Mouse (Mus musculus) embryonic facial prominence, embryonic 14.5 days (tissue): Measurements from ENCODE around the gene Ssna1. TPM values are rescaled to one million over a fixed set of nuclear protein-coding genes. Genes with fewer than 3 reads are reported as not detected.
A peak's percentile ranks its signal among the peaks of the same experiment; 100 is the strongest.

Experiments
- ATAC-seq: fragments of 200-750 bp; cut with Nextera tagmentation; 2 replicates; pipeline ENCODE4 v1.8.0; 2017; ENCODE audit warnings: low read depth, moderate number of reproducible peaks, moderate TSS enrichment
- DNase-seq: peaks from one replicate; pipeline ENCODE4 v3.0.0-alpha.2; 2015; ENCODE audit warnings: low spot score
- H3K27ac ChIP-seq: fragments of 300-500 bp; sonication (generic); replicated peaks from 2 replicates; pipeline ENCODE4 v1.5.1; 2014; ENCODE audit warnings: low read depth, mild to moderate bottlenecking, low read length, moderate library complexity
- H3K27me3 ChIP-seq: fragments of 300-500 bp; sonication (generic); replicated peaks from 2 replicates; pipeline ENCODE4 v1.6.1; 2014; ENCODE audit warnings: low read length; ENCODE audit not compliant: control insufficient read depth, insufficient read depth
- H3K36me3 ChIP-seq: fragments of 300-500 bp; sonication (generic); 2 replicates; pipeline ENCODE4 v1.6.1; 2014; ENCODE audit warnings: low read length, mixed read lengths; ENCODE audit not compliant: control insufficient read depth, insufficient read depth
- H3K4me1 ChIP-seq: fragments of 300-500 bp; sonication (generic); 2 replicates; pipeline ENCODE4 v1.6.1; 2014; ENCODE audit warnings: antibody characterized with exemption, low read length; ENCODE audit not compliant: control insufficient read depth, insufficient read depth
- H3K4me2 ChIP-seq: fragments of 300-500 bp; sonication (generic); 2 replicates; pipeline ENCODE4 v1.6.1; 2014; ENCODE audit warnings: low read depth, mild to moderate bottlenecking, low read length, moderate library complexity, mixed read lengths
- H3K4me3 ChIP-seq: fragments of 300-500 bp; sonication (generic); 2 replicates; pipeline ENCODE4 v1.5.1; 2014; ENCODE audit warnings: low read depth, mild to moderate bottlenecking, low read length
- H3K9ac ChIP-seq: fragments of 300-500 bp; sonication (generic); 2 replicates; pipeline ENCODE4 v1.6.1; 2014; ENCODE audit warnings: low read depth, mild to moderate bottlenecking, low read length, moderate library complexity, mixed read lengths
- H3K9me3 ChIP-seq: fragments of 300-500 bp; sonication (generic); 2 replicates; pipeline ENCODE4 v1.6.1; 2016; ENCODE audit warnings: low read length; ENCODE audit not compliant: control insufficient read depth
- WGBS: fragments of 180-500 bp; shearing (Covaris S2); extraction: QIAGEN DNeasy Blood & Tissue Kit; methylation state at CpG from one replicate; pipeline ENCODE4 v1.1.7; 2014; 5-methylcytosine and 5-hydroxymethylcytosine counted together
- polyA plus RNA-seq: library from polyadenylated mRNA; unstranded; fragments of >200 nt; fragmentation: Nextera tagmentation; extraction: Ambion mirVana; gene quantifications from 2 replicates; pipeline ENCODE4 v1.2.1, GENCODE M21; 2014

The Ssna1 gene
- 227 and 240 TPM in 2 replicates for polyA plus RNA-seq

DNA sequence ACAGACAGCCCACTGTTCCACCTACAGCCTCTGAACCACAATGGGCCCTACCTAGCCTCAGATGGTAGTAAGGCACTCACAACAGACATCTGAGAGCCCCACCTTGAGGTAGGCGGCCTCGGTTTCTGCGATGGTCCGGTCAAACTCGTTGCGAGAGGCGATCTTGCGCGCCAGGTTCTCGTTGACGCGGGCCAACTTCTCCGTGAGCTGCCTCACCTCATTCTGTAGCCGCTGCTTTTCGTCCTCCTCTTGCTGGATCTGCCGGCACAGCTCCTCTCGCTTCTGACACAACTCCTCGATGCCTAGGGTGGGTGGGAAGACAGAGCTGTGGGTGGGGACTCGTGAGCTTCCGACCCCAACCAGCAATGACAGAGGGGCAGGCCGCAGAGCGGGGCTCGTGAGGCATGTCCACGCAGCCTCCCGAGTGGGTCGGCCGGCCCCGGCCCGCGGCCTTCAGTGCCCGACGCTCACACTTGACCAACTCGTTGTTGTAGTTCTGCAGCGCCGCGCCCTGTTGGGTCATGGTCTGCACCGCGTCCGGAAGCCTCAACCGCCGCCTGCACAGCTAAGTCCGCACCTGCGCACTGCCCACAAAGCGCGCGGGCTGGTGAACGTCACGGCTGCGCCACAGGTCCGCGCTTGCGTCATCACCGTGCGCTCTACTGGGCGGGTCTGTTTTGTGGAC is at the start of gene Ssna1, which contains the start of gene Anapc2:
Ssna1 (minus strand) TSS at position 612 of the 685 bp plus-strand sequence.
Anapc2 (plus strand) TSS at position 652 of the 685 bp plus-strand sequence.
- H3K27ac ChIP-seq = peak within 1 kb of the TSS; percentile 65
- H3K9ac ChIP-seq = peak within 1 kb of the TSS; percentile 84
- peak within 1 kb of the TSS; percentile 84 for H3K4me3 ChIP-seq
- H3K9me3 ChIP-seq = no peaks in the 10 kb centered on the region
- peaks cover 17% of the 10 kb centered on the region for H3K4me1 ChIP-seq
- ATAC-seq = peak; percentile 97
- peak within 1 kb of the TSS; percentile 83 for H3K4me2 ChIP-seq
- peak; percentile 98 for DNase-seq
- under 1% methylated on average over 37 of the region's 55 CpGs for WGBS
- H3K36me3 ChIP-seq = peaks cover 59% of the 10 kb centered on the region
- no peaks in the 10 kb centered on the region for H3K27me3 ChIP-seq

DNA sequence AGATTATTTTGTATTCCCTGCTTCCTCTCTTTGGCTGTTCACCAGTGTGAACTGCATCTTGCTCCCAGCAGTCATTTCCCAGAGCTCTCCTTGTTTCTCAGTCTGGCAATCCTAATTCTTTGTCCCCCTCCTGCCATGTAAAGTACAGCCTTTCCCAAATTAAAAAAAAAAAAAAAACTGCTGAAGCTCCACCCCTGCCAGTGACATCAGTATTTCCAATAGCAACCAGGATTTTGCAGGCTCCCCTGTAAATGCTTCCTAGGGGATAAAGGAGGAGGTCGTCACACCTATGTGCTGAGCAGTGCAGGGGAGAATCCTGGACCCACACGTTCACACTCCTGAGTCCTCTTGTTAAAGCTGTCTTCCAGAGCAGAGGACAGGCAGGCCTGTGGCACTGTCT is 47.8 kb upstream of the Ssna1 start:
- Histone ChIP-seq H3K27me3 (peaks cover 42% of the 10 kb centered on the region), H3K4me2 (no peak overlapping the region), H3K9me3 (no peaks in the 10 kb centered on the region), H3K4me1 (peaks cover 3% of the 10 kb centered on the region; the same call in 1 of the 2 replicates), H3K27ac (no peak overlapping the region), H3K4me3 (no peak overlapping the region), H3K36me3 (no peaks in the 10 kb centered on the region), H3K9ac (no peak overlapping the region)
- ATAC-seq = no peak
- no peak for DNase-seq
- WGBS = 48% methylated on average over 2 of the region's 2 CpGs

DNA sequence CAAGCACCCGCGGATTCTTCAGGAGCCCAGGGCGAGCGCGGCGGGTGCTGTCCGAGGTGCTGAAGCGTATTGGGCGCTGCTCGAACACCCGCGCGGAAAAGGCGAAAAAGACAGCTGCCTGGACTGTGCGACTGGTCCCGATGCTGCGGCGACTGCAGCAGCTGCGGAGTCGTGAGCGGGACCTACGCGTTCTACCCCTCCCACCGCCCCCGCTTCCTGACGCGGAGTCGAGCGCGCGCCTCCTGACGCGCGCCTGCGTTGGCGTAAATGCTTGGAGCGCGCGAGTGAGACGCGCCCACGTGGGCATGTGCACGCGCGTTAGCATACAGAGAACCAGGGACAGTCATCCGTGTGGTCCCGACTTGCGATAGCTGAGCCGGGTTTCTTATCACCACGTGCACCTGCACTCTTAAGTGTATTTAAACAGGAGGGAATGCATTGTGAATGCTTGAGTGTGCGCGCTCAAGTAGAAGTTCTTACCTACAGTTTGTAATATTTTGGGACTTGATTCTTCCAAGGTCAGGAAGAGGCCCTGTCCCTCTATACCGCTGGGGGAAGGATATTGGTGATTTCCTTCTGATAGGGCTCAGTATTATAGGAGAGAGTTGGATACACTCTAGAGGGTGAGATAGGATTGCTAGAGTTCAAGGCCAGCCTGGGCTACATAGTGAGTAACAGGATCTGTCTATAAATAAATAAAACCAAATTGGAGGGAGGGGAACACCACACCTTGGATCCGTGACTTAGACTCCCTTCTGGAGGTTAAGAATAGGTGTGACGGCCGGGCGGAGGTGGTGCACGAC is 46.9 kb upstream of the Ssna1 start, which contains the start of gene Grin1:
Grin1 (minus strand) TSS at position 217 of the 803 bp plus-strand sequence.
- Histone ChIP-seq H3K36me3 (no peaks in the 10 kb centered on the region), H3K4me2 (peak within 1 kb of the TSS; percentile 55), H3K27me3 (peaks cover 43% of the 10 kb centered on the region), H3K4me3 (peak within 1 kb of the TSS; percentile 34), H3K27ac (no peak within 1 kb of the TSS), H3K4me1 (peaks cover 3% of the 10 kb centered on the region; the same call in 1 of the 2 replicates), H3K9me3 (no peaks in the 10 kb centered on the region), H3K9ac (no peak within 1 kb of the TSS)
- ATAC-seq (peak; percentile 86), DNase-seq (peak; percentile 74)
- WGBS = 10% methylated on average over 57 of the region's 58 CpGs

DNA sequence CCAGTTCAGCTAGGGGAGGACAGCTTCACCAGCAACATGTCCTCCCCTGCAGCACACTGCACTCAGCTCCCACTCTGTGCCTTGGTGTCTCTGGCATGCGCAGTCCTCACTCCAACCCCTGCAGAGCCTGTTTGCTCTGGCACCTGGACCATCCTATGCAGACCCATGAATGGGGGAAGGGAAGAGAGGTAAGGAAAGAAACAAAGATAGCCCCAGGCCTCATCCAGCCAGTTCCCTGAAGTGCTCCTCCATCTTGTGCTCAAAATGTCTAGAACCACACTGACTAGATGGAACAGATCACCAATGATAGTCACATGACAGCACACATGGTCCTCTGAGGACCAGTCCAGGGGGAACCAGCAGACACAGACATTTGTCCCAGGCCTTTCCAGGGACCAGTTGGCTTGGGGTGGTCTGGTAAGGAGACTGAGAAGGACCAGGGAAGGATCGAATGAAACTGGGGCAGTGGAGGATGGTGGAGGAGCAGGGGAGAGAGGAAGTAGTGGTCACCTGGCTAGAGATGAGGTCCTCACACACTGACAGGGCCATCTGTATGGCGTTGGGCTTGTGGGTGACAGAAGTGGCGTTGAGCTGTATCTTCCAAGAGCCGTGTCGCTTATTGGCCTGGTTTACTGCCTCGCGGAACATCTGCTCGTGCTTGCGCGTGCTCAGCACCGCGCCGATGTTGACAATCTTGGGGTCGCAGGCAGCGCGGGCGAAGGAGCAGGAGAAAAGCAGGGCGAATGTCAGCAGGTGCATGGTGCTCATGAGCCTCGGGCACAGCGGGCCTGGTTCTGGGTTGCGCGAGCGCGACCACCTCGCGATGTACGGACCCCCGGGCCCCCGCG is 46.1 kb upstream of the Ssna1 start:
- Histone ChIP-seq H3K36me3 (no peaks in the 10 kb centered on the region), H3K4me1 (peaks cover 3% of the 10 kb centered on the region; the same call in 1 of the 2 replicates), H3K27me3 (peaks cover 50% of the 10 kb centered on the region), H3K27ac (no peak overlapping the region), H3K4me2 (peak overlapping the region; percentile 55), H3K9ac (no peak overlapping the region), H3K4me3 (peak overlapping the region; percentile 34), H3K9me3 (no peaks in the 10 kb centered on the region)
- DNase-seq = peak; percentile 8
- WGBS = 6% methylated on average over 17 of the region's 31 CpGs
- peak; percentile 31; the same call in 1 of the 2 replicates for ATAC-seq

DNA sequence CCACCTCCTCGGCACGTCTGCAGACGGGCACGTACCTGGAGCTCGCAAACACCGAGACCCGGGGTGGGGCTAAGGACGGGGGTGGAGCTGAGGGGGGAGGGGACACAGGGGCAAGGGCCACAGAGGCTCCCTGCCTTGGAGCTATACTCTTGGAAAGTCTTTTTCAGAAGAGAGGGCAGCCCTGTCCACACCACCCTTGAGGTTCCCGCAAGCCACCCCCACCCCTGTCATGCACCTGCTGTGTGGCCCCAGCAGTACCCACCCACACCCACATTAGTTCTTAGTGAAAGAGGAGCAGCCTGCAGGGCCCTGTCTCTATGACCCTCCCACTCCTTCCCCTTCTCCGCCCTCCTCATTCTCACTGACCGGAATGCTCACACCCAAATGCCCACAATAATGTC is 39.3 kb upstream of the Ssna1 start:
- H3K27me3 ChIP-seq = peaks cover 77% of the 10 kb centered on the region
- H3K36me3 ChIP-seq = no peaks in the 10 kb centered on the region
- DNase-seq = no peak
- 3% methylated on average over 11 of the region's 11 CpGs for WGBS
- H3K4me2 ChIP-seq = no peak overlapping the region
- no peak for ATAC-seq
- no peaks in the 10 kb centered on the region for H3K9me3 ChIP-seq
- no peak overlapping the region for H3K4me3 ChIP-seq
- H3K27ac ChIP-seq = no peak overlapping the region
- H3K4me1 ChIP-seq = no peaks in the 10 kb centered on the region
- H3K9ac ChIP-seq = no peak overlapping the region

GRCm38 (mm10) chr2:25310969-25311368 is 38.7 kb upstream of the Ssna1 start:
- Histone ChIP-seq H3K4me3 (no peak overlapping the region), H3K9me3 (no peaks in the 10 kb centered on the region), H3K4me2 (no peak overlapping the region), H3K36me3 (no peaks in the 10 kb centered on the region), H3K27ac (no peak overlapping the region), H3K9ac (no peak overlapping the region), H3K4me1 (no peaks in the 10 kb centered on the region), H3K27me3 (peaks cover 81% of the 10 kb centered on the region)
- DNase-seq = no peak
- WGBS = 3% methylated on average over 22 of the region's 22 CpGs
- ATAC-seq = no peak

- 50% methylated on average over 10 of the region's 10 CpGs for WGBS
- no peak overlapping the region for H3K27ac ChIP-seq
- peaks cover 85% of the 10 kb centered on the region for H3K27me3 ChIP-seq
- ATAC-seq = no peak
- no peak overlapping the region for H3K4me3 ChIP-seq
- no peaks in the 10 kb centered on the region for H3K36me3 ChIP-seq
- H3K9me3 ChIP-seq = no peaks in the 10 kb centered on the region
- H3K4me2 ChIP-seq = no peak overlapping the region
- no peak overlapping the region for H3K9ac ChIP-seq
- DNase-seq = no peak
- H3K4me1 ChIP-seq = no peaks in the 10 kb centered on the region
These were observed 37.9 kb upstream of the Ssna1 start for GRCm38 (mm10) chr2:25310180-25310579.
